Mouse (Mus musculus) neural tube, postnatal 0 days (tissue): ENCODE data around the gene Nmbr. TPM values are rescaled to one million over a fixed set of nuclear protein-coding genes. Genes with fewer than 3 reads are reported as not detected.

ENCODE experiments used
- polyA plus RNA-seq: library from polyadenylated mRNA; unstranded; fragments of >200 nt; fragmentation: Nextera tagmentation; extraction: Ambion mirVana; gene quantifications from 2 replicates; pipeline ENCODE4 v1.2.1, GENCODE M21; 2015

Gene Nmbr
- 4.4 and 6.0 TPM in 2 replicates for polyA plus RNA-seq

GRCm38 (mm10) chr10:14705072-14706066, at the start of gene Nmbr, which contains the start of gene Vta1:
TSS of gene Nmbr (plus strand) at chr10:14705591.
TSS of gene Vta1 (minus strand) at chr10:14705560.

GRCm38 (mm10) chr10:14718114-14718513, 12.7 kb downstream of the Nmbr start, which contains the start of gene Gje1:
TSS of gene Gje1 (minus strand) at chr10:14718214.

Other genes starting within 250 kb of the Nmbr start
- gene Adgrg6, start 159.9 kb upstream of the Nmbr start, polyA plus RNA-seq = 2.5 and 3.0 TPM in 2 replicates
- gene Vta1, start within 50 bp of the Nmbr start, polyA plus RNA-seq = 192 and 196 TPM in 2 replicates
- not detected in 2 replicates for gene Gje1, start 12.6 kb downstream of the Nmbr start, polyA plus RNA-seq